Mouse (Mus musculus): ENCODE data around the gene H2-Q10.
"Not testable (repeated sequence)": the region's sequence is repeated elsewhere in the genome, so short reads cannot be mapped to it uniquely, and the experiment has no call there.

DNA sequence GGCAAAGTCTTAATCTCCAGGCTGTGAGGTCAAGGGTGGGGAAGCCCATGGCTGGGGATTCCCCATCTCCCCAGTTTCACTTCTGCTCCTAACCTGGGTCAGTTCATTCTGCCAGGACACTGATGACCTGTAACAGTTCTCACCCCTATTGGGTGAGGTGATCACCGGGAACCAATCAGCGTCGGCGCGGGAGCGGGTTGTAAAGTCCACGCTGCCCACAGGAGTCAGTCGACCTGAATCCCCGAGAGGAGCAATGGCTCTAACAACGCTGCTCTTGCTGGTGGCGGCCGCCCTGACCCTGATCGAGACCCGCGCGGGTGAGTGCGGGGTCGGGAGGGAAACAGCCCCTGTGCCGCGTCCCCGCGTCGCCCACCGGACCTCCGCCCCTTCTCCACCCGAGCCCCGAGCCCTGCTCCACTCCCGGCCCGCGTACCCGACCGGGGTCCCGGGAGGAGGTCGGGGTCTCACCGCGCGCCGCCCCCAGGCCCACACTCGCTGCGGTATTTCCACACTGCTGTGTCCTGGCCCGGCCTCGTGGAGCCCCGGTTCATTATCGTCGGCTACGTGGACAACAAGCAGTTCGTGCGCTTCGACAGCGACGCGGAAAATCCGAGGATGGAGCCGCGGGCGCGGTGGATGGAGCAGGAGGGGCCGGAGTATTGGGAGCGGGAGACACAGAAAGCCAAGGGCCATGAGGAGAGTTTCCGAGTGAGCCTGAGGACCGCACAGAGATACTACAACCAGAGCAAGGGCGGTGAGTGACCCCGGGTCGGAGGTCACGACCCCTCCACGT lies 45.1 kb upstream of the H2-Q10 start, which contains the start of gene H2-Q6:
- not testable (repeated sequence) for TF ChIP-seq GATA1, TAL1 (IDR thresholded peaks at IDR 0.05; ENCODE audit: low read length)
